Mouse (Mus musculus) ES-E14 (cell line): Measurements from ENCODE around the gene Tmem40.

Experiments
- CHD2 ChIP-seq: IDR thresholded peaks from 2 replicates; pipeline ENCODE4 v1.6.1; 2014; ENCODE audit warnings: mild to moderate bottlenecking, low read depth, low read length, inconsistent platforms
- HCFC1 ChIP-seq: IDR thresholded peaks from 2 replicates; pipeline ENCODE4 v1.6.1; 2012; ENCODE audit warnings: low read length, inconsistent platforms, borderline replicate concordance; ENCODE audit not compliant: insufficient read depth
- ZC3H11A ChIP-seq: IDR thresholded peaks from 2 replicates; pipeline ENCODE4 v1.6.1; 2012; ENCODE audit warnings: low read depth, mild to moderate bottlenecking, inconsistent platforms, low read length, borderline replicate concordance
- ZNF384 ChIP-seq: IDR thresholded peaks from 2 replicates; pipeline ENCODE4 v1.6.1; 2012; ENCODE audit warnings: low read depth, low read length, inconsistent platforms

GRCm38 (mm10) chr6:115759461-115759860 is 2.7 kb downstream of the Tmem40 start:
- TF ChIP-seq ZC3H11A (no peak), HCFC1 (no peak), ZNF384 (no peak), CHD2 (no peak)
